Mouse (Mus musculus): ENCODE data around the gene Chad. TPM values are rescaled to one million over a fixed set of nuclear protein-coding genes. Genes with fewer than 3 reads are reported as not detected.

The Chad gene
- polyA plus RNA-seq (2015; fragmentation: Nextera tagmentation; extraction: Ambion mirVana): 22.7 and 31.1 TPM in 2 replicates

- peak; percentile 50 for ATAC-seq (ENCODE audit: insufficient number of reproducible peaks, low FRiP score, low TSS enrichment, low read depth)
- Histone ChIP-seq H3K4me1 (peaks cover 37% of the 10 kb centered on the region), H3K9ac (no peak within 1 kb of the TSS), H3K4me3 (peak within 1 kb of the TSS; percentile 32), H3K27me3 (peaks cover 19% of the 10 kb centered on the region), H3K9me3 (no peaks in the 10 kb centered on the region), H3K36me3 (peaks cover 14% of the 10 kb centered on the region), H3K4me2 (peak within 1 kb of the TSS; percentile 48), H3K27ac (peak within 1 kb of the TSS; percentile 72)
- 6% methylated on average over 35 of the region's 35 CpGs for WGBS
These were observed at the start of gene Chad for GRCm38 (mm10) chr11:94564437-94565150. Gene Chad (plus strand): TSS chr11:94565047.

- Histone ChIP-seq H3K9me3 (no peaks in the 10 kb centered on the region), H3K4me3 (peak within 1 kb of the TSS; percentile 52), H3K36me3 (no peaks in the 10 kb centered on the region), H3K27me3 (no peaks in the 10 kb centered on the region), H3K27ac (no peak within 1 kb of the TSS), H3K4me1 (peaks cover 20% of the 10 kb centered on the region), H3K9ac (peak within 1 kb of the TSS; percentile 44), H3K4me2 (peak within 1 kb of the TSS; percentile 77)
- ATAC-seq (ENCODE audit: insufficient number of reproducible peaks, low FRiP score, low TSS enrichment, low read depth): peak; percentile 72; the same call in 1 of the 2 replicates
- under 1% methylated on average over 42 of the region's 42 CpGs for WGBS
These were observed 43.5 kb upstream of the Chad start, which contains the start of gene Mycbpap for GRCm38 (mm10) chr11:94521219-94521843. Gene Mycbpap (minus strand): TSS chr11:94521742.

- Histone ChIP-seq H3K4me3 (no peak overlapping the region), H3K27ac (0 out of 2 replicates have a peak overlapping the region, but pooled peaks have one; percentile 11), H3K4me2 (no peak overlapping the region), H3K9ac (no peak overlapping the region), H3K36me3 (no peaks in the 10 kb centered on the region), H3K4me1 (peaks cover 27% of the 10 kb centered on the region), H3K27me3 (no peaks in the 10 kb centered on the region), H3K9me3 (no peaks in the 10 kb centered on the region)
- ATAC-seq (ENCODE audit: insufficient number of reproducible peaks, low FRiP score, low TSS enrichment, low read depth): peak; percentile 59
- 30% methylated on average over 9 of the region's 9 CpGs for WGBS
These were observed 38.5 kb upstream of the Chad start for GRCm38 (mm10) chr11:94526171-94526879.

GRCm38 (mm10) chr11:94528879-94529278 lies 36.0 kb upstream of the Chad start:
- no peak overlapping the region for H3K4me2 ChIP-seq
- H3K27me3 ChIP-seq: no peaks in the 10 kb centered on the region
- H3K9me3 ChIP-seq: no peaks in the 10 kb centered on the region
- peaks cover 25% of the 10 kb centered on the region for H3K4me1 ChIP-seq
- no peak overlapping the region for H3K4me3 ChIP-seq
- no peak overlapping the region for H3K27ac ChIP-seq
- no peaks in the 10 kb centered on the region for H3K36me3 ChIP-seq
- no peak overlapping the region for H3K9ac ChIP-seq
- 36% methylated on average over 3 of the region's 3 CpGs for WGBS
- ATAC-seq (ENCODE audit: insufficient number of reproducible peaks, low FRiP score, low TSS enrichment, low read depth): no peak

- H3K27me3 ChIP-seq: no peaks in the 10 kb centered on the region
- no peaks in the 10 kb centered on the region for H3K9me3 ChIP-seq
- H3K4me2 ChIP-seq: no peak overlapping the region
- no peak for ATAC-seq (ENCODE audit: insufficient number of reproducible peaks, low FRiP score, low TSS enrichment, low read depth)
- H3K4me1 ChIP-seq: 0 out of 2 replicates have a peak, but pooled peaks cover 5% of the 10 kb centered on the region
- no peak overlapping the region for H3K9ac ChIP-seq
- H3K27ac ChIP-seq: no peak overlapping the region
- 79% methylated on average over 8 of the region's 8 CpGs for WGBS
- H3K36me3 ChIP-seq: no peaks in the 10 kb centered on the region
- H3K4me3 ChIP-seq: no peak overlapping the region
These were observed 31.7 kb upstream of the Chad start for GRCm38 (mm10) chr11:94533171-94533570.

GRCm38 (mm10) chr11:94538733-94539292 lies 26.0 kb upstream of the Chad start:
- Histone ChIP-seq H3K4me2 (no peak overlapping the region), H3K4me3 (no peak overlapping the region), H3K27me3 (no peaks in the 10 kb centered on the region), H3K9me3 (no peaks in the 10 kb centered on the region), H3K36me3 (peaks cover 10% of the 10 kb centered on the region; the same call in 1 of the 2 replicates), H3K27ac (no peak overlapping the region), H3K9ac (no peak overlapping the region), H3K4me1 (peaks cover 9% of the 10 kb centered on the region; the same call in 1 of the 2 replicates)
- ATAC-seq (ENCODE audit: insufficient number of reproducible peaks, low FRiP score, low TSS enrichment, low read depth): no peak
- 49% methylated on average over 8 of the region's 8 CpGs for WGBS

GRCm38 (mm10) chr11:94539761-94540160 lies 25.1 kb upstream of the Chad start:
- 70% methylated on average over 7 of the region's 7 CpGs for WGBS
- no peak for ATAC-seq (ENCODE audit: insufficient number of reproducible peaks, low FRiP score, low TSS enrichment, low read depth)
- no peak overlapping the region for H3K4me2 ChIP-seq
- H3K27me3 ChIP-seq: no peaks in the 10 kb centered on the region
- H3K4me1 ChIP-seq: peaks cover 18% of the 10 kb centered on the region; the same call in 1 of the 2 replicates
- H3K36me3 ChIP-seq: peaks cover 10% of the 10 kb centered on the region; the same call in 1 of the 2 replicates
- no peaks in the 10 kb centered on the region for H3K9me3 ChIP-seq
- no peak overlapping the region for H3K9ac ChIP-seq
- H3K4me3 ChIP-seq: no peak overlapping the region
- no peak overlapping the region for H3K27ac ChIP-seq

GRCm38 (mm10) chr11:94542400-94542799 lies 22.4 kb upstream of the Chad start:
- no peak overlapping the region for H3K4me2 ChIP-seq
- WGBS: 84% methylated on average over 4 of the region's 4 CpGs
- no peak overlapping the region for H3K9ac ChIP-seq
- no peak for ATAC-seq (ENCODE audit: insufficient number of reproducible peaks, low FRiP score, low TSS enrichment, low read depth)
- H3K4me3 ChIP-seq: no peak overlapping the region
- H3K9me3 ChIP-seq: no peaks in the 10 kb centered on the region
- H3K27ac ChIP-seq: no peak overlapping the region
- peaks cover 20% of the 10 kb centered on the region; the same call in 1 of the 2 replicates for H3K4me1 ChIP-seq
- H3K36me3 ChIP-seq: peaks cover 10% of the 10 kb centered on the region; the same call in 1 of the 2 replicates
- no peaks in the 10 kb centered on the region for H3K27me3 ChIP-seq

- 0 out of 2 replicates have a peak overlapping the region, but pooled peaks have one; percentile 32 for H3K4me2 ChIP-seq
- no peaks in the 10 kb centered on the region for H3K27me3 ChIP-seq
- H3K27ac ChIP-seq: no peak overlapping the region
- H3K9ac ChIP-seq: no peak overlapping the region
- H3K4me1 ChIP-seq: peaks cover 25% of the 10 kb centered on the region
- ATAC-seq (ENCODE audit: insufficient number of reproducible peaks, low FRiP score, low TSS enrichment, low read depth): no peak
- WGBS: 86% methylated on average over 12 of the region's 12 CpGs
- H3K9me3 ChIP-seq: no peaks in the 10 kb centered on the region
- H3K36me3 ChIP-seq: peaks cover 10% of the 10 kb centered on the region; the same call in 1 of the 2 replicates
- H3K4me3 ChIP-seq: no peak overlapping the region
These were observed 21.5 kb upstream of the Chad start for GRCm38 (mm10) chr11:94543344-94543743.

GRCm38 (mm10) chr11:94543932-94544331 lies 20.9 kb upstream of the Chad start:
- Histone ChIP-seq H3K36me3 (peaks cover 10% of the 10 kb centered on the region; the same call in 1 of the 2 replicates), H3K4me3 (peak overlapping the region; percentile 10; the same call in 1 of the 2 replicates), H3K27me3 (no peaks in the 10 kb centered on the region), H3K27ac (no peak overlapping the region), H3K4me1 (peaks cover 26% of the 10 kb centered on the region), H3K9ac (no peak overlapping the region), H3K4me2 (peak overlapping the region; percentile 32), H3K9me3 (no peaks in the 10 kb centered on the region)
- WGBS: 18% methylated on average over 9 of the region's 9 CpGs
- no peak for ATAC-seq (ENCODE audit: insufficient number of reproducible peaks, low FRiP score, low TSS enrichment, low read depth)

GRCm38 (mm10) chr11:94544422-94544821 lies 20.4 kb upstream of the Chad start:
- Histone ChIP-seq H3K4me3 (peak overlapping the region; percentile 10; the same call in 1 of the 2 replicates), H3K27me3 (no peaks in the 10 kb centered on the region), H3K36me3 (peaks cover 10% of the 10 kb centered on the region; the same call in 1 of the 2 replicates), H3K27ac (no peak overlapping the region), H3K4me2 (peak overlapping the region; percentile 32), H3K4me1 (peaks cover 28% of the 10 kb centered on the region), H3K9ac (no peak overlapping the region), H3K9me3 (no peaks in the 10 kb centered on the region)
- 46% methylated on average over 18 of the region's 18 CpGs for WGBS
- ATAC-seq (ENCODE audit: insufficient number of reproducible peaks, low FRiP score, low TSS enrichment, low read depth): no peak
